Mouse (Mus musculus): ENCODE data around the gene Fgf4.

- TF ChIP-seq CTCF (IDR thresholded peaks at IDR 0.05; ENCODE audit: low read depth) = 0 out of 2 replicates have a peak, but pooled peaks have one; percentile 2
- TF ChIP-seq EP300 (IDR thresholded peaks at IDR 0.05; ENCODE audit: low read depth) = no peak
These were observed 25.3 kb downstream of the Fgf4 start for GRCm38 (mm10) chr7:144872420-144872819.
